Mouse (Mus musculus): ENCODE data around the gene Irak3. TPM values are rescaled to one million over a fixed set of nuclear protein-coding genes. Genes with fewer than 3 reads are reported as not detected.
"Not testable (repeated sequence)": the region's sequence is repeated elsewhere in the genome, so short reads cannot be mapped to it uniquely, and the experiment has no call there.

The Irak3 gene
- polyA plus RNA-seq, 1 experiment: 24.3 TPM

DNA sequence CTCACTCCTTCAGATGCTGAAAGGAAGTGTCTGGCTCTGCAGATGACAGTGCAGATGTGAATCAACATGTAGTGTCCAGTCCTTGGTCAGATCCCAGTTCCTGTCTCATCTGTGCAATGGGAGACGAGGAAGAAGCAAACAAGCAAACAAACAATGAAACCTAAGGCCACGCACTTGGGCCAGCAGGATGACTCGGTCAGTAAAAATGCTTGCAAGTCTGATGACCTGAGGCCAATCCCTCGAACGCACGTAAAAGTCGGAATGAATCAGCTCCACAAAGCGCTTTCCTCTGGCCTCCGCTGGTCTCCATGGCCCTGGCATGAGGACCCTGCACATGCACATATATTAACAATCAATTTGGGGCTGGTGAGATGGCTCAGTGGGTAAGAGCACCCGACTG, 17.1 kb upstream of the Irak3 start:
- no peak for TF ChIP-seq CTCF (IDR thresholded peaks at IDR 0.05; ENCODE audit: control insufficient read depth, insufficient read depth, insufficient replicate concordance, low read depth, low read length)
- no peak for TF ChIP-seq POLR2A (IDR thresholded peaks at IDR 0.05; ENCODE audit: control insufficient read depth, low read depth, low read length)
- Histone ChIP-seq H3K4me3 (ENCODE audit: control insufficient read depth, low read depth, low read length) (no peak overlapping the region), H3K4me1 (ENCODE audit: control insufficient read depth, insufficient read depth, low read length) (no peaks in the 10 kb centered on the region), H3K36me3 (ENCODE audit: control insufficient read depth, insufficient read depth, low read length) (no peaks in the 10 kb centered on the region; the same call in 1 of the 2 replicates), H3K27ac (ENCODE audit: control insufficient read depth, insufficient read depth, low read depth, low read length) (no peak overlapping the region), H3K27me3 (ENCODE audit: control insufficient read depth, insufficient read depth, low read length) (no peaks in the 10 kb centered on the region)

GRCm38 (mm10) chr10:120217099-120217498, 15.2 kb upstream of the Irak3 start:
- H3K4me3 ChIP-seq (ENCODE audit: control insufficient read depth, low read depth, low read length); H3K36me3 ChIP-seq (ENCODE audit: control insufficient read depth, insufficient read depth, low read length); H3K27ac ChIP-seq (ENCODE audit: control insufficient read depth, insufficient read depth, low read depth, low read length); H3K27me3 ChIP-seq (ENCODE audit: control insufficient read depth, insufficient read depth, low read length); H3K4me1 ChIP-seq (ENCODE audit: control insufficient read depth, insufficient read depth, low read length): not testable (repeated sequence)

- H3K4me3 ChIP-seq (ENCODE audit: control insufficient read depth, low read depth, low read length): peak overlapping the region; percentile 8; the same call in 1 of the 2 replicates
These were observed 8.2 kb upstream of the Irak3 start for GRCm38 (mm10) chr10:120210096-120210495.

GRCm38 (mm10) chr10:120209539-120209925, 7.6 kb upstream of the Irak3 start:
- TF ChIP-seq POLR2A (IDR thresholded peaks at IDR 0.05; ENCODE audit: control insufficient read depth, low read depth, low read length) (no peak), CTCF (IDR thresholded peaks at IDR 0.05; ENCODE audit: control insufficient read depth, insufficient read depth, insufficient replicate concordance, low read depth, low read length) (no peak)
- Histone ChIP-seq H3K4me1 (ENCODE audit: control insufficient read depth, insufficient read depth, low read length) (no peaks in the 10 kb centered on the region; the same call in 1 of the 2 replicates), H3K27me3 (ENCODE audit: control insufficient read depth, insufficient read depth, low read length) (no peaks in the 10 kb centered on the region), H3K36me3 (ENCODE audit: control insufficient read depth, insufficient read depth, low read length) (no peaks in the 10 kb centered on the region), H3K4me3 (ENCODE audit: control insufficient read depth, low read depth, low read length) (no peak overlapping the region; the same call in 1 of the 2 replicates), H3K27ac (ENCODE audit: control insufficient read depth, insufficient read depth, low read depth, low read length) (no peak overlapping the region)

More at GRCm38 (mm10) chr10:120210096-120210495, 8.2 kb upstream of the Irak3 start:
- TF ChIP-seq POLR2A (IDR thresholded peaks at IDR 0.05; ENCODE audit: control insufficient read depth, low read depth, low read length): no peak
- Histone ChIP-seq H3K27ac (ENCODE audit: control insufficient read depth, insufficient read depth, low read depth, low read length) (no peak overlapping the region), H3K4me1 (ENCODE audit: control insufficient read depth, insufficient read depth, low read length) (no peaks in the 10 kb centered on the region; the same call in 1 of the 2 replicates), H3K27me3 (ENCODE audit: control insufficient read depth, insufficient read depth, low read length) (no peaks in the 10 kb centered on the region), H3K36me3 (ENCODE audit: control insufficient read depth, insufficient read depth, low read length) (no peaks in the 10 kb centered on the region)

GRCm38 (mm10) chr10:120208575-120209538, 6.9 kb upstream of the Irak3 start:
- peak overlapping the region; percentile 84 for H3K27ac ChIP-seq (ENCODE audit: control insufficient read depth, insufficient read depth, low read depth, low read length)

GRCm38 (mm10) chr10:120208015-120208414, 6.1 kb upstream of the Irak3 start:
- Histone ChIP-seq H3K4me1 (ENCODE audit: control insufficient read depth, insufficient read depth, low read length) (no peaks in the 10 kb centered on the region; the same call in 1 of the 2 replicates), H3K27me3 (ENCODE audit: control insufficient read depth, insufficient read depth, low read length) (no peaks in the 10 kb centered on the region), H3K4me3 (ENCODE audit: control insufficient read depth, low read depth, low read length) (no peak overlapping the region), H3K27ac (ENCODE audit: control insufficient read depth, insufficient read depth, low read depth, low read length) (no peak overlapping the region), H3K36me3 (ENCODE audit: control insufficient read depth, insufficient read depth, low read length) (no peaks in the 10 kb centered on the region)
- no peak for TF ChIP-seq POLR2A (IDR thresholded peaks at IDR 0.05; ENCODE audit: control insufficient read depth, low read depth, low read length)
- no peak for TF ChIP-seq CTCF (IDR thresholded peaks at IDR 0.05; ENCODE audit: control insufficient read depth, insufficient read depth, insufficient replicate concordance, low read depth, low read length)

More at GRCm38 (mm10) chr10:120208575-120209538, 6.9 kb upstream of the Irak3 start:
- TF ChIP-seq POLR2A (IDR thresholded peaks at IDR 0.05; ENCODE audit: control insufficient read depth, low read depth, low read length): peak; percentile 76
- TF ChIP-seq CTCF (IDR thresholded peaks at IDR 0.05; ENCODE audit: control insufficient read depth, insufficient read depth, insufficient replicate concordance, low read depth, low read length): no peak
- H3K4me3 ChIP-seq (ENCODE audit: control insufficient read depth, low read depth, low read length): peak overlapping the region; percentile 98
- no peaks in the 10 kb centered on the region; the same call in 1 of the 2 replicates for H3K4me1 ChIP-seq (ENCODE audit: control insufficient read depth, insufficient read depth, low read length)
- no peaks in the 10 kb centered on the region for H3K36me3 ChIP-seq (ENCODE audit: control insufficient read depth, insufficient read depth, low read length)
- H3K27me3 ChIP-seq (ENCODE audit: control insufficient read depth, insufficient read depth, low read length): no peaks in the 10 kb centered on the region

DNA sequence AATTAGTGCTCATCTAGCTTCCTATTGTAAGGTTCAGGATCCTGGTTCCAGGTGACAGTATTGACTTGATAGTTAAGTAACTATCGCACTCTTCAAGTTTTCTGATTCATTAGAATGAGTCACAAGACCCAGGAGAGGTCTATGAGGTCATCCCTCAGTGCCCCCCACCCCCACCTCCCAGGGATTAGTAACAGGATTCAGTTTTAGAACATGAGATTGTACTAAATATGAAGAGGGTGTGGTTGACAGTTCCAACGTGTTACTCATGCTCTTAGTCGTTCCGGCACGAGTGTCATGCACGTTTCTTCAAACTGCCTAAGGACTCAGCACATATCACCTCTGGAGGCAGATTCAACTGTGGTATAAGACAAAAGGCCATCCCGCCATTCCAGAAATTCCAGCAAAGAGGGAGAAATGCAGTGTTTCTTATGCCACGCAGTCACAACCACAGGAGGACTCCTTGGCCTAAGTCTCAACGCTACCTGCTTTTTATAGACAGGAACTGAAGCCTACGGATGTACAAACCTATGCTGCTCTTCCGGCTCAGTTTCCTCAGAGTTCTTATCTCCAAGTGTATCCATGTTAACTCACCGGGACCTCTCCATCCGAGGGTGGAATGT, 2.8 kb upstream of the Irak3 start:
- Histone ChIP-seq H3K27ac (ENCODE audit: control insufficient read depth, insufficient read depth, low read depth, low read length) (no peak overlapping the region), H3K4me3 (ENCODE audit: control insufficient read depth, low read depth, low read length) (no peak overlapping the region), H3K27me3 (ENCODE audit: control insufficient read depth, insufficient read depth, low read length) (no peaks in the 10 kb centered on the region; the same call in 1 of the 2 replicates), H3K36me3 (ENCODE audit: control insufficient read depth, insufficient read depth, low read length) (no peaks in the 10 kb centered on the region), H3K4me1 (ENCODE audit: control insufficient read depth, insufficient read depth, low read length) (peaks cover 6% of the 10 kb centered on the region)
- TF ChIP-seq POLR2A (IDR thresholded peaks at IDR 0.05; ENCODE audit: control insufficient read depth, low read depth, low read length): no peak
- TF ChIP-seq CTCF (IDR thresholded peaks at IDR 0.05; ENCODE audit: control insufficient read depth, insufficient read depth, insufficient replicate concordance, low read depth, low read length): no peak
